Comparison of ENCODE assay signal across 8 mouse cellular contexts in genomic region chr5:142816031-142816810, GRCm38 (mm10). TPM values are rescaled to one million over a fixed set of nuclear protein-coding genes. Genes with fewer than 3 reads are reported as not detected.
DNase-seq lines count a peak whose midpoint lies in the region; ATAC-seq and TF ChIP-seq lines count a peak whose summit lies in the region.

No protein-coding gene starts in this region.

- H3K4me1 ChIP-seq in embryonic facial prominence, embryonic 14.5 days (ENCODE audit: control insufficient read depth, insufficient read depth, low read length): peaks cover 22% of the 10 kb centered on the region
- H3K4me1 ChIP-seq in heart, embryonic 16.5 days (ENCODE audit: control insufficient read depth, insufficient read depth, low read length): peaks cover 21% of the 10 kb centered on the region
- H3K4me1 ChIP-seq in lung, adult 2 months (ENCODE audit: control insufficient read depth, insufficient read depth, low read length): peaks cover 23% of the 10 kb centered on the region
- H3K4me1 ChIP-seq in olfactory bulb, adult 2 months (ENCODE audit: control insufficient read depth, insufficient read depth, low read length): peaks cover 21% of the 10 kb centered on the region

- H3K9me3 ChIP-seq in embryonic facial prominence, embryonic 14.5 days (ENCODE audit: control insufficient read depth, low read length): no peaks in the 10 kb centered on the region
- no peaks in the 10 kb centered on the region for H3K9me3 ChIP-seq in heart, embryonic 16.5 days (replicated peaks; ENCODE audit: control insufficient read depth, low read length)

- H3K27ac ChIP-seq in embryonic facial prominence, embryonic 14.5 days (replicated peaks; ENCODE audit: low read depth, low read length): peak overlapping the region; percentile 100
- H3K27ac ChIP-seq in heart, embryonic 16.5 days (ENCODE audit: low read length): peak overlapping the region; percentile 100
- H3K27ac ChIP-seq in olfactory bulb, adult 2 months (ENCODE audit: insufficient read depth, low read depth, low read length): peak overlapping the region; percentile 95

- H3K9ac ChIP-seq in embryonic facial prominence, embryonic 14.5 days (ENCODE audit: low read depth, low read length): peak overlapping the region; percentile 100
- peak overlapping the region; percentile 95 for H3K9ac ChIP-seq in heart, embryonic 16.5 days (ENCODE audit: low read length)

- ATAC-seq in embryonic facial prominence, embryonic 14.5 days (ENCODE audit: low read depth): no peak
- no peak for ATAC-seq in heart, embryonic 16.5 days (replicated peaks; ENCODE audit: extremely low read depth, insufficient read depth, low FRiP score)

- H3K36me3 ChIP-seq in embryonic facial prominence, embryonic 14.5 days (ENCODE audit: control insufficient read depth, insufficient read depth, low read length): peaks cover 37% of the 10 kb centered on the region
- no peaks in the 10 kb centered on the region for H3K36me3 ChIP-seq in heart, embryonic 16.5 days (ENCODE audit: control insufficient read depth, insufficient read depth)

- H3K27me3 ChIP-seq in embryonic facial prominence, embryonic 14.5 days (replicated peaks; ENCODE audit: control insufficient read depth, insufficient read depth, low read length): no peaks in the 10 kb centered on the region
- no peaks in the 10 kb centered on the region for H3K27me3 ChIP-seq in heart, embryonic 16.5 days (ENCODE audit: control insufficient read depth, insufficient read depth, low read length)

- peak overlapping the region; percentile 98 for H3K4me3 ChIP-seq in embryonic facial prominence, embryonic 14.5 days (ENCODE audit: low read depth, low read length)
- peak overlapping the region; percentile 79 for H3K4me3 ChIP-seq in heart, embryonic 16.5 days (ENCODE audit: low read length)
- H3K4me3 ChIP-seq in lung, adult 2 months (replicated peaks; ENCODE audit: extremely low read depth, low read depth, low read length): peak overlapping the region; percentile 95
- peak overlapping the region; percentile 74 for H3K4me3 ChIP-seq in olfactory bulb, adult 2 months (ENCODE audit: insufficient read depth, low read depth, low read length)

- peak; percentile 26 to 31 for DNase-seq in B cell, adult 2 months
- peak; percentile 76 for DNase-seq in adrenal gland, adult 2 months
- peak; percentile 54 for DNase-seq in embryonic facial prominence, embryonic 14.5 days (ENCODE audit: low spot score)
- peak; percentile 69 for DNase-seq in kidney, postnatal 10 days
- DNase-seq in lung, adult 2 months: peak; percentile 70
- DNase-seq in c-Kit-positive CD71-positive TER-119-positive erythroid progenitor cells, embryonic 14.5 days (ENCODE audit: low spot score): no peak

- no peak for TF ChIP-seq CTCF in lung, adult 2 months (IDR thresholded peaks at IDR 0.05; ENCODE audit: insufficient read depth, low read length)
- no peak for TF ChIP-seq CTCF in olfactory bulb, adult 2 months (IDR thresholded peaks at IDR 0.05; ENCODE audit: insufficient read depth, low read depth, low read length)

- peak; percentile 64; the same call in 1 of the 2 replicates for TF ChIP-seq POLR2A in lung, adult 2 months (IDR thresholded peaks at IDR 0.05; ENCODE audit: borderline replicate concordance, extremely low read depth, low read depth, low read length)
- no peak for TF ChIP-seq POLR2A in olfactory bulb, adult 2 months (IDR thresholded peaks at IDR 0.05; ENCODE audit: insufficient read depth, low read depth, low read length)

- under 1% methylated on average over 38 of the region's 39 CpGs for WGBS in embryonic facial prominence, embryonic 14.5 days
- WGBS in heart, embryonic 16.5 days: under 1% methylated on average over 39 of the region's 39 CpGs
- WGBS in lung, adult 2 months: 1% methylated on average over 39 of the region's 39 CpGs
- 1% methylated on average over 39 of the region's 39 CpGs for WGBS in olfactory bulb, adult 2 months

- peak overlapping the region; percentile 99 for H3K4me2 ChIP-seq in embryonic facial prominence, embryonic 14.5 days (ENCODE audit: low read depth, low read length)
- peak overlapping the region; percentile 92 for H3K4me2 ChIP-seq in heart, embryonic 16.5 days (ENCODE audit: low read depth, low read length)

RNA-seq across cellular contexts. Expression of gene Tnrc18, which starts 1.2 kb away (rescaled TPM):
- 10 to 100 TPM; 58.6 to 72.1 TPM for total RNA-seq in adrenal gland, adult 2 months (2021)
- polyA plus RNA-seq in adrenal gland, adult 2 months (2012; rRNA removed): 91.5 and 110 TPM in 2 replicates
- 32.9 and 36.9 TPM in 2 replicates for polyA plus RNA-seq in embryonic facial prominence, embryonic 14.5 days (2014; fragmentation: Nextera tagmentation; extraction: Ambion mirVana)
- polyA plus RNA-seq in heart, embryonic 16.5 days (2015; fragmentation: Nextera tagmentation; extraction: Ambion mirVana): 17.6 and 18.6 TPM in 2 replicates
- 60.1 and 87.1 TPM in 2 replicates for polyA plus RNA-seq in lung, adult 2 months (2012; rRNA removed)
- polyA plus RNA-seq in olfactory bulb, adult 2 months (2012; ENCODE audit: insufficient read depth, insufficient read length, low replicate concordance, missing spikeins): not detected in 2 replicates
